Mouse (Mus musculus) left cerebral cortex, adult 9 months (tissue): ENCODE data around the gene Wrap73.

Source experiments
- DNase-seq, 2 experiments: peaks; one replicate each; pipeline ENCODE4 v3.0.0; 2022; ENCODE audit warnings: low spot score in 2 of 2

The Wrap73 gene

DNA sequence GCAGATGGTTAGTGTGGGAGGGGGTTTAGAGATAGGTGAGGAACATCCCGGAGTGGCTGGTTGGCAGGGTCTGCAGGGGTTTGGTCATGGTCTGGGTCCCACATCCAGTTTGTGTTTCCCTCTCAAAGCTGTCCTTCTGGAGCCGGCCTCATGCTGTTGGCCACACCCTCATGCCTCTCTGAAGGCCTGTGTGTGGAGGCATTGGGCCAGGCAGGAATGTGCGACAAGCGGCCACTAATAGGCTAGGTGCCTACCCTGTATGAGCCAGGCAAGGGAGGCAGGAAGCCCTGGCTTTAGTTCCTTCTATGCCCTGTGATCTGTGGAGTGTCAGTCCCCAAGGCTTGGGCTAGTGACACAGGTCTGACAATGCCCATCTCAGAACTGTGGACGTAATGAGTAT is 42.8 kb downstream of the Wrap73 start:
- DNase-seq = no peak

DNA sequence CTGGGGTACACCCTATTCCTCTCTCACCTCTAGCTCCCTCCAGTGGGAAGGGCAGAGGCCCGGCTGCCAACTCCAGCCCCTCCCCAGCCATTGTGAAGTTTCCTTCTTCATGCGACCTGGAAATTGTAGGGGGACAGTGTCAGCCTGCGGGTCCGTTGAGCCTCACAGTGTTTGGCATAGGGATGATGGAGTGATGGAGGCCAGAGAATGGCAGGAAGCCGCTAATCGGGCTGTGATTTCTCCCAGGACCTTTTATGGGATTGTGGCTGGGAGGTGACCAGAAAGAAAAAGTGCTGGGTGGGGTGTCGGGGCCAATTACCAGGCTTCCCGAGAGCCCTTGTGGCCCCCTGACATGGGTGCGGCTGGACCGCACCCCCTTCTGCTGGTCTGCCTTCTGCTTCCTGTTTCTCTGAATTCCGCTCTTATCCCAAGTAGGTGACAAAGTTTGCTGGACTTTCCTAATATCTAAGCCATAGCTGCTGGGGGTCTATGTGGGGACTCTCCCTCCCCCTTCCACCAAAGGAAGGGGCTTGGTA is 43.9 kb downstream of the Wrap73 start:
- DNase-seq = no peak

GRCm38 (mm10) chr4:154188948-154189347 is 46.8 kb downstream of the Wrap73 start:
- DNase-seq = no peak

DNA sequence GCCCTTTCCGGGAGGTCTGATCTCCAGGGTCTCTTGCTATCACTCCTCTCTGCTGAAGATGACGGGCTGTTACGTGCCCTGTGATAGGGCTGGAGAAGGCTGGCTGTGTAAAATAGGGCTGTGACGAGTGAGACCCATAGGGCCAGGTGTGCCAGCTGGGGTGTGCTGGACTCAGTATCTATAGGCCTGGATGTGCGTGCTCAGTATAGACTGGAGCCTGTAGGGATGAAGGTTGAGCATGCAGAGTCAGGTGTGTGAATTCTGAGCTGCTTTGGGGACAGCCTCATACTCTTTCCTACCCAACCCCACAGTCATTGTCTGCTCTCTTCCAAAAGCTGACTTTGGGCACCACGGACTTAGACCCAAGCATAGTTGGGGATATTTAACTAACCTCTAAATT is 55.8 kb downstream of the Wrap73 start:
- no peak for DNase-seq

GRCm38 (mm10) chr4:154198377-154198961 is 56.3 kb downstream of the Wrap73 start:
- DNase-seq = no peak

GRCm38 (mm10) chr4:154201511-154201910 is 59.3 kb downstream of the Wrap73 start:
- no peak for DNase-seq

- no peak for DNase-seq
Measured at GRCm38 (mm10) chr4:154204532-154204931, 62.4 kb downstream of the Wrap73 start.

DNA sequence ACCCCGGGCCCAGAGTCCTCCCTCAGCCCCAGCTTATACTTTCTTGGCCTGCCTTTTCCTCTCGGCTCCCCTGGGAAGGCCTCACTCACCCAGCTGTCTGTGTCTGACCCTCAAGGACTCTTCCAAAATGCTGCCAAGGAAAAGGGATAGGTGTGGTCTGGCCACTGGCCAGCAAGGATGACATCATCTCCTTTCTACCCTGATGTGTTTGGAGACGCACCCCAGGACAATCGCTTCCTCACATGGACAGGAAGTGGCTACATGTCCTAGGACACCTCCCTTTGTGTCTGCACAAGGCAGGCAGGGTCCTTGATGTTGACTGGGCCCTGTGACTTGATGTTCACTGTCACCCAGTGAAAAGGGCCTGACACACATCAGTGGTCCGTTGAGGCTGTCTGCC is 63.2 kb downstream of the Wrap73 start:
- no peak for DNase-seq

DNA sequence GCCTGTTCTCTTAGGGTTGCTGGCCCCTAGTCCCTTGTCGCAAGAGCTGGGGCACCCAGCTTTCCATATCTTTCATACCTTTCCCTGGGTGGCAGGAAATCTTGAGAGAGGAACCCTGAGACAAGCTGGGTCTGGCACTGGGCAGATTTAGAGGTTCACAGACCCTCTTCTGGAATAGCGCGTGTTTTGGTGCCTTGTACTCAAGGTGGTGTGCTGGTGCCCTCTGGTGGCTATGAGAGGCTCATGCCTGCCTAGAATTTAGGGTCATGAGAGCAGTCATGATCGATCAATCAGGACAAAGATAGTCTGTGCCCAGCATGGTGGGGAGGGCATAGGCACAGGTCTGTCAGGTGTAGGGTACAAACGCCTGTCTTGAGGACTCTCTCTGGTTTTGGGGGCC is 65.1 kb downstream of the Wrap73 start:
- peak in 1 of 2 experiments; percentile 56 for DNase-seq

GRCm38 (mm10) chr4:154209054-154209453 is 66.9 kb downstream of the Wrap73 start:
- DNase-seq = no peak

DNA sequence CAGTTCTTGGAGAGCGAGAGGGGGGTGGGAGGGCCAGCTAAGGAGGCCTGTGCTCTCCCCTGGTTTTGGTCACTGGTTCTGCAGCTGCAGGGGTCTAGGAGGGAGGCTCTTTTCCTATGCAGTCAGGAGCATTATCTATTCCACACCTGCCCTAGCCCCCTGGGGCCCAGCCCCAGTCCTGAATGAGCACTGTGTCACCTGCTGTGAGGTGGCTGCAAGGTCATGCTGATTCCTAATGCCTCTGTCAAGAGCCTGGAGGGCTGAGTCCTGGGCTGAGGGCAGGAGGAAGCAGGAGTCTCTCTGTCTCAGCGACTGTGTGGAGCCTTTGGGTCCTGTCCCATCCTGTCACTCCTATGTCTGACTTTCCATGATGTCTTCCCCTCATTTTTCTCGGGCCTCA is 67.7 kb downstream of the Wrap73 start:
- DNase-seq = no peak

- no peak for DNase-seq
Measured at GRCm38 (mm10) chr4:154211459-154211858, 69.3 kb downstream of the Wrap73 start.

DNA sequence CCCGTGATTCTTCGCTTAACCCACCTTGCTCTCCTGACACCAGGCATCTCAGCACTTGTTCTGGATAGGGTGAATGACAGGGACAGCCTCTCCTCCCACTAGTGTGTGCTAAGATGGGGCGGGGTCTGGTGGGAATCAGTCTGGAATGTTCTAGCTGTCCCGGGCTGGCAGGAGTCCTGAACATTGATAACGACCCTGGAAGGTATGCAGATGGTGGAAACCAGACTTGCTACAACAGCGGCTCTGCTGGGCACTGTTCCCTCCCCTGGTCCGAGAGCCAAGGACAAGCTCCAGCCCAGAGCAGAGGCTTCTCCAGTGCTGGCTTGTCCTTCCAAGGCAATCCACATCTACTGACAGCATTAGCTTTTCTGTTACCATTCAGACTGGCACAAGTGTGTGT is 71.4 kb downstream of the Wrap73 start:
- DNase-seq = no peak

DNA sequence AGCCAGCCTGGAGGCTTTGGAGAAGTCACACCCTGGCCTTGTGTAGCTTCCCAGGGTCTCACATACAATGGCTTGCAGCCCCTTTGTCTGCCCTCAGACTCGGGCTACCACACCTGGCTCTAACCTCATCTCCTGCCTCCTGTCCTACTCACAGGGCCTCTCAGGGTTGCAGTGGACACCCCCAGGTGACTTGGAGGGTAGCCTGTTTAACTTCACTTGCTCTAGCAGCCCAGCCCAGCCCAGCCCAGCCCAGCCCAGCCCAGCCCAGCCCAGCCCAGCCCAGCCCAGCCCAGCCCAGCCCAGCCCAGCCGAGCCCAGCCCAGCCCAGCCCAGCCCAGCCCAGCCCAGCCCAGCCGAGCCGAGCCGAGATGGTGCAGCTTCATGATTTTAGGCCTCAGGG is 71.9 kb downstream of the Wrap73 start:
- no peak for DNase-seq
